Mouse (Mus musculus) kidney, adult 2 months (tissue): ENCODE data around the gene Olfr1360. TPM values are rescaled to one million over a fixed set of nuclear protein-coding genes. Genes with fewer than 3 reads are reported as not detected.
"Not testable (repeated sequence)": the region's sequence is repeated elsewhere in the genome, so short reads cannot be mapped to it uniquely, and the experiment has no call there.

Source experiments
- DNase-seq: peaks from one replicate; pipeline ENCODE4 v3.0.0; 2021
- H3K27ac ChIP-seq: fragments of 200-500 bp; 2 replicates; pipeline ENCODE4 v1.5.1; 2012; ENCODE audit warnings: low read depth, low read length, control low read depth, inconsistent platforms; ENCODE audit not compliant: insufficient read depth
- H3K27me3 ChIP-seq: fragments of 200-500 bp; replicated peaks from 2 replicates; pipeline ENCODE4 v1.6.1; 2012; ENCODE audit warnings: mild to moderate bottlenecking, moderate library complexity, low read length, inconsistent platforms; ENCODE audit not compliant: control insufficient read depth, insufficient read depth
- H3K36me3 ChIP-seq: fragments of 200-500 bp; 2 replicates; pipeline ENCODE4 v1.6.1; 2012; ENCODE audit warnings: mild to moderate bottlenecking, moderate library complexity, low read length, inconsistent platforms; ENCODE audit not compliant: control insufficient read depth, insufficient read depth
- H3K4me1 ChIP-seq: fragments of 200-500 bp; 2 replicates; pipeline ENCODE4 v1.6.1; 2011; ENCODE audit warnings: low read length; ENCODE audit not compliant: control insufficient read depth, insufficient read depth
- H3K4me3 ChIP-seq: fragments of 200-500 bp; 2 replicates; pipeline ENCODE4 v1.5.1; 2011; ENCODE audit warnings: mild to moderate bottlenecking, low read depth, low read length, control low read depth; ENCODE audit not compliant: insufficient read depth
- CTCF ChIP-seq: fragments of 200-500 bp; conservative IDR thresholded peaks from 2 replicates; pipeline ENCODE4 v1.5.1; 2011; ENCODE audit warnings: low read depth, mild to moderate bottlenecking, control low read depth, low read length, moderate library complexity, mixed read lengths; ENCODE audit not compliant: insufficient read depth, insufficient read length
- POLR2A ChIP-seq: fragments of 200-500 bp; IDR thresholded peaks from one replicate; pipeline ENCODE4 v1.6.1; 2011; ENCODE audit warnings: low read depth, low read length, control low read depth
- WGBS: fragments of 180-500 bp; shearing (Covaris S2); methylation state at CpG from one replicate; pipeline ENCODE4 v1.1.7; 2018; 5-methylcytosine and 5-hydroxymethylcytosine counted together
- polyA plus RNA-seq: library from polyadenylated mRNA; depleted of rRNA; stranded (reverse); fragments of >200 nt; gene quantifications from 2 replicates; pipeline ENCODE4 v1.2.3, GENCODE M21; 2012

Olfr1360 gene
- polyA plus RNA-seq, 1 experiment = not detected

DNA sequence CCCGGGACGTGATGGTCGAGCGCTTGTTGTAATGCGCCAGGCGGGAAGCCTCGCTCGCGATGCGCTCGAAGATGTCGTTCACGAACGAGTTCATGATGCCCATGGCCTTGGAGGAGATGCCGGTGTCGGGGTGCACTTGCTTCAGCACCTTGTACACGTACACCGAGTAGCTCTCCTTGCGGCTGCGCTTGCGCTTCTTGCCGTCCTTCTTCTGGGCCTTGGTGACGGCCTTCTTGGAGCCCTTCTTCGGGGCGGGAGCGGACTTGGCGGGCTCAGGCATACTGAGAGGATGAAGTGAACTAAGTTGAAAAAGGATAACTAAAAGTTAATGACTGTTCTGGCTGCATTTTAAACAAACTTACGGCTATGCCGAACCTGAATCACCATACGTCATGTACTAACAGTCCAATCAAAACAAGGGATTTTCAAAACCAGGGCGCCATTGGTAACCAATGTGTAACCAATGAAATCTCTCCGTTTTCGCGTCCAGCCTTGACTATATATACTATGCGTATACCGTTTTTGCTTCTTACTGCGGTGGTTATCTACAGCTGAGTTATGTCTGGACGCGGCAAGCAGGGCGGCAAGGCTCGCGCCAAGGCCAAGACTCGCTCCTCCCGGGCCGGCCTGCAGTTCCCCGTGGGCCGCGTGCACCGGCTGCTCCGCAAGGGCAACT lies 38.8 kb upstream of the Olfr1360 start, which contains the start of the genes Hist1h2bl and Hist1h2ai:
Gene Hist1h2bl, minus strand, starts transcription at position 280 of the 676 bp plus-strand sequence.
Gene Hist1h2ai, plus strand, starts transcription at position 559 of the 676 bp plus-strand sequence.
- TF ChIP-seq POLR2A = peak; percentile 14
- under 1% methylated on average over 35 of the region's 50 CpGs for WGBS
- H3K4me1 ChIP-seq = peaks cover 10% of the 10 kb centered on the region; the same call in 1 of the 2 replicates
- peak within 1 kb of the TSS; percentile 72; the same call in 1 of the 2 replicates for H3K27ac ChIP-seq
- not testable (repeated sequence) for H3K36me3 ChIP-seq, H3K27me3 ChIP-seq
- peak within 1 kb of the TSS; percentile 63 for H3K4me3 ChIP-seq
- peak; percentile 90 for DNase-seq

GRCm38 (mm10) chr13:21715131-21715863 lies 38.1 kb upstream of the Olfr1360 start:
- H3K27me3 ChIP-seq = no peaks in the 10 kb centered on the region
- H3K27ac ChIP-seq = no peak overlapping the region
- H3K36me3 ChIP-seq = no peaks in the 10 kb centered on the region
- TF ChIP-seq POLR2A (no peak), CTCF (no peak)
- H3K4me1 ChIP-seq = peaks cover 10% of the 10 kb centered on the region; the same call in 1 of the 2 replicates
- no peak for DNase-seq
- H3K4me3 ChIP-seq = no peak overlapping the region
- WGBS = under 1% methylated on average over 22 of the region's 22 CpGs

DNA sequence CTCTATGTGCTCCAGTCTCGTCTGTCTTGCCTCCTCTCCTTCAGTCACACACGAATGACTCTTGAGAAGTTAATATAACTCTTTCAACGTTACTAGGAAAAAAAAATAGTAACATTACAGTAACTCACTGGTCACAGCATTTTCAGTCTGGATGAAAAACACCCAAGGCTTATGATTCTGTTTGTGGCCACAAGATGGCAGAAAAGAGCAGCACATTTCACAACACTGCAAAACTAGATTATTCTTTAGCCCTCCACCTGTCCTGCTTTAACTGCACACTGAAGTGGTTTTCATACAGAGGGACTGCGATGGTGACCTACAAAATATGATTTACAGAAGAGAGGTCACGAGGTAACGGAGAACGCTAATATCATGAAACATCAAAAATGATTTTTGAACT lies 37.5 kb upstream of the Olfr1360 start:
- Histone ChIP-seq H3K4me1 (peaks cover 10% of the 10 kb centered on the region; the same call in 1 of the 2 replicates), H3K4me3 (no peak overlapping the region), H3K27me3 (no peaks in the 10 kb centered on the region), H3K27ac (no peak overlapping the region), H3K36me3 (no peaks in the 10 kb centered on the region)
- 0% methylated on average over 7 of the region's 7 CpGs for WGBS
- DNase-seq = peak; percentile 75
- TF ChIP-seq POLR2A (no peak), CTCF (peak; percentile 28; the same call in 1 of the 2 replicates)

DNA sequence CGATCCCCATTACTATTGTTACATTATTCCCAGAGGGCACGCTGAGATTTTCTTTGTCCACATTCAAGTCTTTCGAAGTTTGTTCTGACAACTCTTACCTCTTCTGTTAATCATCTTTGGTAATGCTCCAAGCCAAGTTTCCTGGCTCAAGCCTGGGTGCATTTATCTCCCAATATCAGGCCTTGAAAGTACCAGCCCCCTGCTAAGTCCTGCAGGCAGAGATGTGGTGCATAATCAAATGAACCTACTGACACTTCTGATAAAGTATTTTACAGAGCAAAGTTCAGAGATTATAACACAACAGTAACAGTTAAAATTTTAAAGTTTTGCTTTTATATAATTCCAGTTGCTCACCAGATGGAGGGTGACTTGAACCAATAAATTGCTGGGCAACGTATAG lies 34.5 kb upstream of the Olfr1360 start:
- 42% methylated on average over 4 of the region's 4 CpGs for WGBS
- H3K27ac ChIP-seq = no peak overlapping the region
- peaks cover 8% of the 10 kb centered on the region; the same call in 1 of the 2 replicates for H3K4me1 ChIP-seq
- no peaks in the 10 kb centered on the region for H3K27me3 ChIP-seq
- TF ChIP-seq POLR2A (no peak), CTCF (no peak)
- DNase-seq = peak; percentile 4
- H3K4me3 ChIP-seq = no peak overlapping the region
- no peaks in the 10 kb centered on the region for H3K36me3 ChIP-seq

- no peak for TF ChIP-seq POLR2A
- no peak for TF ChIP-seq CTCF
- Histone ChIP-seq H3K4me1 (peaks cover 8% of the 10 kb centered on the region; the same call in 1 of the 2 replicates), H3K27ac (no peak overlapping the region), H3K4me3 (peak overlapping the region; percentile 49), H3K27me3 (no peaks in the 10 kb centered on the region), H3K36me3 (no peaks in the 10 kb centered on the region)
- 6% methylated on average over 22 of the region's 22 CpGs for WGBS
- peak; percentile 84 for DNase-seq
These were observed 33.8 kb upstream of the Olfr1360 start for GRCm38 (mm10) chr13:21710821-21711525.

DNA sequence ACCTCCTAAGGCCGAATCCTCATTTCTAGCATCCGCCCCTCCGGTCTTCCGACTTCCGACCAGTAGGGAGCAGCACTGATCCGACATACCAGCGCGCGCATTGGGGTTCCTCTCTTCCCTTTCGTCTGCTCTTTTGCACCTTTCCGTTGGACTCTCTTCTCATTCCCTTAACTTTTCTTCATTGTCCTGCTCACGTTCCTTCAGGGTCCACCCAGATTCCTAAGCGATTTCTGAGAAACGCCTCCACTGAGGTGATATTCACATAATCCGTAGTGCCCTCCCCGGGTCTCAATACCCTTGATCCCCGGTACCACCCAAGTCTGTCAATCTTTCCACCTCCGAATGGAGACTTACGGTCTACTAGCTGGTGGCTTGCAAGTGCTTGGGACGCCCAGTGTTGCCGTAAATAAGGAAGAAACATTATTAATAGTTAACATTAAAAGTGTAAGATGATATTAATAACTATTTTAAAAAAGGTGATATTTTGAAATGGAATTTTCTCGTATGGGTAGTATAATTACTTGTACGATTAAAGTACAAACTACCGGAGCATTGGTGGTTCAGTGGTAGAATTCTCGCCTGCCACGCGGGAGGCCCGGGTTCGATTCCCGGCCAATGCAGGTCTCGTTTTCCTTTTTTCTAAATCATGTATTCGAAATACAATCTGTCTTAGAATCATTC lies 33.0 kb upstream of the Olfr1360 start:
- peak overlapping the region; percentile 71 for H3K4me3 ChIP-seq
- H3K36me3 ChIP-seq = no peaks in the 10 kb centered on the region
- no peaks in the 10 kb centered on the region for H3K27me3 ChIP-seq
- peak; percentile 92 for DNase-seq
- H3K4me1 ChIP-seq = peaks cover 5% of the 10 kb centered on the region; the same call in 1 of the 2 replicates
- H3K27ac ChIP-seq = peak overlapping the region; percentile 17; the same call in 1 of the 2 replicates
- TF ChIP-seq POLR2A (no peak), CTCF (peak; percentile 76)
- WGBS = under 1% methylated on average over 32 of the region's 32 CpGs
